13 mouse cellular contexts compared by ENCODE assay signal in genomic region chr4:99653216-99653607, GRCm38 (mm10). TPM values are rescaled to one million over a fixed set of nuclear protein-coding genes. Genes with fewer than 3 reads are reported as not detected.
DNase-seq lines count a peak whose midpoint lies in the region; ATAC-seq and TF ChIP-seq lines count a peak whose summit lies in the region.
"Had no signal": no experiment of that assay in that cellular context is flagged by ENCODE, and none has a peak within 500 bp of the region (broad histone marks: within the 10 kb centered on the region; RNA-seq: fewer than 3 reads in every experiment).

No protein-coding gene starts in this region.

- H3K9me3 ChIP-seq in kidney, postnatal 0 days (replicated peaks; ENCODE audit: low read length), result no peaks in the 10 kb centered on the region
- H3K9me3 ChIP-seq in kidney, embryonic 16.5 days (ENCODE audit: low read length), result no peaks in the 10 kb centered on the region
- H3K9me3 ChIP-seq in embryonic facial prominence, embryonic 12.5 days, result no peaks in the 10 kb centered on the region
- H3K9me3 ChIP-seq in neural tube, embryonic 14.5 days (ENCODE audit: control insufficient read depth, low read length), result no peaks in the 10 kb centered on the region
- H3K9me3 ChIP-seq: embryonic facial prominence, embryonic 13.5 days had no signal

- H3K4me1 ChIP-seq in kidney, postnatal 0 days (replicated peaks; ENCODE audit: insufficient read depth, low read length), result peaks cover 12% of the 10 kb centered on the region; the same call in 1 of the 2 replicates
- H3K4me1 ChIP-seq in kidney, embryonic 16.5 days (ENCODE audit: insufficient read depth, low read length), result peaks cover 19% of the 10 kb centered on the region
- H3K4me1 ChIP-seq in embryonic facial prominence, embryonic 12.5 days, result peaks cover 11% of the 10 kb centered on the region
- peaks cover 4% of the 10 kb centered on the region; the same call in 1 of the 2 replicates for H3K4me1 ChIP-seq in neural tube, embryonic 14.5 days (ENCODE audit: control insufficient read depth, insufficient read depth, low read length)

- no peaks in the 10 kb centered on the region for H3K36me3 ChIP-seq in kidney, postnatal 0 days (ENCODE audit: insufficient read depth, low read length)
- H3K36me3 ChIP-seq in kidney, embryonic 16.5 days (ENCODE audit: insufficient read depth, low read length), result no peaks in the 10 kb centered on the region
- H3K36me3 ChIP-seq in embryonic facial prominence, embryonic 12.5 days, result no peaks in the 10 kb centered on the region
- no peaks in the 10 kb centered on the region for H3K36me3 ChIP-seq in neural tube, embryonic 14.5 days (ENCODE audit: control insufficient read depth, insufficient read depth, low read length)
- H3K36me3 ChIP-seq: embryonic facial prominence, embryonic 13.5 days; G1E had no signal

- H3K9ac ChIP-seq in kidney, postnatal 0 days (ENCODE audit: low read depth, low read length), result no peak overlapping the region
- H3K9ac ChIP-seq in kidney, embryonic 16.5 days (replicated peaks; ENCODE audit: low read length), result no peak overlapping the region
- H3K9ac ChIP-seq in embryonic facial prominence, embryonic 12.5 days, result no peak overlapping the region
- H3K9ac ChIP-seq in neural tube, embryonic 14.5 days (replicated peaks; ENCODE audit: low read depth, low read length), result no peak overlapping the region
- H3K9ac ChIP-seq: embryonic facial prominence, embryonic 13.5 days had no signal

- no peak overlapping the region for H3K4me2 ChIP-seq in kidney, postnatal 0 days (ENCODE audit: low read length)
- no peak overlapping the region for H3K4me2 ChIP-seq in kidney, embryonic 16.5 days (replicated peaks; ENCODE audit: low read depth, low read length)
- no peak overlapping the region; the same call in 1 of the 2 replicates for H3K4me2 ChIP-seq in embryonic facial prominence, embryonic 12.5 days (replicated peaks)
- H3K4me2 ChIP-seq in neural tube, embryonic 14.5 days (ENCODE audit: low read depth, low read length), result peak overlapping the region; percentile 14; the same call in 1 of the 2 replicates
- H3K4me2 ChIP-seq: embryonic facial prominence, embryonic 13.5 days had no signal

- H3K27me3 ChIP-seq in kidney, postnatal 0 days (ENCODE audit: insufficient read depth, low read length), result peaks cover 97% of the 10 kb centered on the region
- peaks cover 97% of the 10 kb centered on the region for H3K27me3 ChIP-seq in kidney, embryonic 16.5 days (ENCODE audit: insufficient read depth, low read length)
- H3K27me3 ChIP-seq in embryonic facial prominence, embryonic 12.5 days, result peaks cover 86% of the 10 kb centered on the region
- H3K27me3 ChIP-seq in neural tube, embryonic 14.5 days (ENCODE audit: control insufficient read depth, insufficient read depth, low read length), result peaks cover 51% of the 10 kb centered on the region

- whole genome bisulfite sequencing in kidney, postnatal 0 days, result 2% methylated on average over 25 of the region's 25 CpGs
- WGBS in kidney, embryonic 16.5 days, result under 1% methylated on average over 25 of the region's 25 CpGs
- WGBS in embryonic facial prominence, embryonic 12.5 days, result 1% methylated on average over 25 of the region's 25 CpGs
- under 1% methylated on average over 25 of the region's 25 CpGs for WGBS in neural tube, embryonic 14.5 days

- H3K27ac ChIP-seq in kidney, postnatal 0 days, result no peak overlapping the region
- no peak overlapping the region for H3K27ac ChIP-seq in kidney, embryonic 16.5 days (ENCODE audit: low read length)
- no peak overlapping the region for H3K27ac ChIP-seq in embryonic facial prominence, embryonic 12.5 days
- H3K27ac ChIP-seq in neural tube, embryonic 14.5 days (ENCODE audit: low read depth, low read length), result peak overlapping the region; percentile 55
- H3K27ac ChIP-seq: embryonic facial prominence, embryonic 13.5 days had no signal

- no peak for ATAC-seq in kidney, postnatal 0 days (replicated peaks; ENCODE audit: low FRiP score, low read depth)
- ATAC-seq in kidney, embryonic 16.5 days (ENCODE audit: low FRiP score, low TSS enrichment), result no peak
- no peak for ATAC-seq in embryonic facial prominence, embryonic 12.5 days (ENCODE audit: insufficient number of reproducible peaks, insufficient read depth, low FRiP score, low TSS enrichment)
- no peak for ATAC-seq in neural tube, embryonic 14.5 days (ENCODE audit: low read depth)
- ATAC-seq: activated CD4-positive, CD25-positive, alpha-beta regulatory T cell, adult 4 months had no signal

- DNase-seq in kidney, postnatal 0 days (ENCODE audit: low spot score), result no peak
- DNase-seq in retina, embryonic 14.5 days (ENCODE audit: low spot score), result peak; percentile 45
- no peak for DNase-seq in retina, postnatal 1 day
- DNase-seq in frontal cortex, postnatal 25 days (ENCODE audit: low spot score in 2 of 2), result no peak
- DNase-seq in spleen, postnatal 14 days (ENCODE audit: low spot score in 2 of 2), result no peak
- DNase-seq: thymus, postnatal 25 days had no signal

- 0 out of 2 replicates have a peak overlapping the region, but pooled peaks have one; percentile 7 for H3K4me3 ChIP-seq in kidney, postnatal 0 days (replicated peaks; ENCODE audit: low read depth, low read length)
- H3K4me3 ChIP-seq in kidney, embryonic 16.5 days (ENCODE audit: low read length), result no peak overlapping the region
- peak overlapping the region; percentile 12; the same call in 1 of the 2 replicates for H3K4me3 ChIP-seq in embryonic facial prominence, embryonic 12.5 days
- peak overlapping the region; percentile 18 for H3K4me3 ChIP-seq in neural tube, embryonic 14.5 days (ENCODE audit: low read depth, low read length)
- H3K4me3 ChIP-seq: myocyte had no signal

- TF ChIP-seq CTCF in kidney, postnatal 0 days (IDR thresholded peaks at IDR 0.05; ENCODE audit: low read depth), result no peak

RNA-seq across cellular contexts. Expression of gene Foxd3, which starts 2.9 kb away (rescaled TPM):
- 0.05 TPM in 2 replicates for polyA plus RNA-seq in kidney, postnatal 0 days (2015; fragmentation: Nextera tagmentation; extraction: Ambion mirVana)
- polyA plus RNA-seq in kidney, embryonic 16.5 days (2015; fragmentation: Nextera tagmentation; extraction: Ambion mirVana), result 0.09 TPM in 1 of 2 replicates, not detected in the other
- 2.1 TPM in 2 replicates for polyA plus RNA-seq in embryonic facial prominence, embryonic 12.5 days (2016; fragmentation: Nextera tagmentation; extraction: Ambion mirVana)
- 2.5 and 3.2 TPM in 2 replicates for polyA plus RNA-seq in neural tube, embryonic 14.5 days (2014; fragmentation: Nextera tagmentation; extraction: Ambion mirVana)
- polyA plus RNA-seq: activated CD4-positive, CD25-positive, alpha-beta regulatory T cell, adult 4 months; G1E; myocyte had no signal
